Mouse (Mus musculus) midbrain, postnatal 0 days (tissue): ENCODE measurements around the gene Cd101. TPM values are rescaled to one million over a fixed set of nuclear protein-coding genes. Genes with fewer than 3 reads are reported as not detected.

Experiments
- ATAC-seq: fragments of 200-750 bp; cut with Nextera tagmentation; 2 replicates; pipeline ENCODE4 v1.8.0; 2017; ENCODE audit warnings: moderate number of reproducible peaks, mild to moderate bottlenecking, moderate TSS enrichment, moderate library complexity; ENCODE audit not compliant: low FRiP score
- DNase-seq: peaks from one replicate; pipeline ENCODE4 v3.0.0-alpha.2; 2015; ENCODE audit warnings: low spot score
- H3K27ac ChIP-seq: fragments of 300-500 bp; sonication (generic); 2 replicates; pipeline ENCODE4 v1.5.1; 2014; ENCODE audit warnings: low read depth, mild to moderate bottlenecking, low read length, mixed read lengths
- H3K27me3 ChIP-seq: fragments of 300-500 bp; sonication (generic); 2 replicates; pipeline ENCODE4 v1.6.1; 2014; ENCODE audit warnings: low read length, control low read depth, mixed read lengths; ENCODE audit not compliant: insufficient read depth
- H3K36me3 ChIP-seq: fragments of 300-500 bp; sonication (generic); 2 replicates; pipeline ENCODE4 v1.6.1; 2014; ENCODE audit warnings: low read length, control low read depth, mixed read lengths; ENCODE audit not compliant: insufficient read depth
- H3K4me1 ChIP-seq: fragments of 300-500 bp; sonication (generic); 2 replicates; pipeline ENCODE4 v1.6.1; 2014; ENCODE audit warnings: mild to moderate bottlenecking, control low read depth, antibody characterized with exemption, low read length, mixed read lengths; ENCODE audit not compliant: insufficient read depth
- H3K4me2 ChIP-seq: fragments of 300-500 bp; sonication (generic); 2 replicates; pipeline ENCODE4 v1.6.1; 2014; ENCODE audit warnings: low read depth, mild to moderate bottlenecking, low read length, mixed read lengths; ENCODE audit not compliant: poor library complexity, severe bottlenecking
- H3K4me3 ChIP-seq: fragments of 300-500 bp; sonication (generic); 2 replicates; pipeline ENCODE4 v1.5.1; 2014; ENCODE audit warnings: low read depth, mild to moderate bottlenecking, low read length, moderate library complexity
- H3K9ac ChIP-seq: fragments of 300-500 bp; sonication (generic); replicated peaks from 2 replicates; pipeline ENCODE4 v1.6.1; 2014; ENCODE audit warnings: mild to moderate bottlenecking, low read length, moderate library complexity, mixed read lengths; ENCODE audit not compliant: poor library complexity, severe bottlenecking
- H3K9me3 ChIP-seq: fragments of 300-500 bp; sonication (generic); 2 replicates; pipeline ENCODE4 v1.6.1; 2016; ENCODE audit warnings: low read length, control low read depth
- CTCF ChIP-seq: IDR thresholded peaks from 2 replicates; pipeline ENCODE4 v1.5.1; 2016; ENCODE audit warnings: antibody characterized with exemption, mild to moderate bottlenecking
- WGBS: fragments of 180-500 bp; shearing (Covaris S2); extraction: QIAGEN DNeasy Blood & Tissue Kit; methylation state at CpG from one replicate; pipeline ENCODE4 v1.1.7; 2014; 5-methylcytosine and 5-hydroxymethylcytosine counted together
- polyA plus RNA-seq: library from polyadenylated mRNA; unstranded; fragments of >200 nt; fragmentation: Nextera tagmentation; extraction: Ambion mirVana; gene quantifications from 2 replicates; pipeline ENCODE4 v1.2.1, GENCODE M21; 2015
- total RNA-seq: library from RNA; depleted of rRNA; stranded (reverse); fragments of >200 nt; gene quantifications from 2 replicates; pipeline ENCODE4 v1.2.3, GENCODE M21; 2014

The Cd101 gene
- total and polyA plus RNA-seq, 2 experiments from 2014 or later = 0.07 to 0.44 TPM

DNA sequence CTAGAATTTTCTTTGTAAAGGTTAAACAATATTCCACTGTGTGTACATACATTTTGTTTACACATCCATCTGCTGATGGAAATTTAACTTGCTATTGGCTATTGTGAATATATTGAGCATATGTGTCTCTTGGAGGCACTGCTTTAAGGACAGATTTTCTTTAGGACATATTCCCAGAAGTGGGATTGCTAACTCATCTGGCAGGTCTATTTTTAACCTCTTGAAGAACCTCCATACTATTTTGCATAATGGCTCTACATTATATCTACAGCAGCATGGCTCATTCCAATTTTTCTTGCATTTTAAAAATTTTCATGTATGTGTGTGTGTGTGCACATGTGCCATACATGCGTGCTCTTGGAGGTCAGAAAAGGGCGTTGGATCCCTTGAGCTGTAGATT lies 6.6 kb upstream of the Cd101 start:
- H3K9me3 ChIP-seq = no peaks in the 10 kb centered on the region
- no peak for DNase-seq
- H3K4me1 ChIP-seq = no peaks in the 10 kb centered on the region
- TF ChIP-seq CTCF = no peak
- no peaks in the 10 kb centered on the region for H3K36me3 ChIP-seq
- no peak overlapping the region for H3K27ac ChIP-seq
- H3K4me2 ChIP-seq = no peak overlapping the region
- no peak for ATAC-seq
- 97% methylated on average over 2 of the region's 2 CpGs for WGBS
- no peaks in the 10 kb centered on the region for H3K27me3 ChIP-seq
- no peak overlapping the region for H3K4me3 ChIP-seq
- no peak overlapping the region for H3K9ac ChIP-seq

DNA sequence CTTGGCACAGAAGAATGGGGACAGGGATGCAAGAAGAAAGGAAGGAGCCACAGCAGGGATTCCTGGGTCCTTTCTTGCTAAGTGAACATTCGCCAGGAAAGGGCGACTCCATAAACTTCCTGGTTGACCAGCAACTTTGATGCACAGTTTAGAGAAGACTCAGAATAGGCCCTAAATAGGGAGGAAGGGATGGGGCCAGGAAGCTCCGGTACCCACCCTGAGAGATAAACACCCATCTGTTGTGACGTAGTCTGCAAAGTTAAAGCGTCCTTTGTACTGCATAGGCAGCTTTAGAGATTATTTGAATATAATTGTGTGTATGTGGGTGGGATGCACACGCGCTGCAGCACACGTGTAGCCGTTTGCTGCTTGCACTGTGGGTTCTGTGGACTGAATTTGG lies 5.2 kb upstream of the Cd101 start:
- no peaks in the 10 kb centered on the region for H3K36me3 ChIP-seq
- no peaks in the 10 kb centered on the region for H3K9me3 ChIP-seq
- ATAC-seq = no peak
- no peak overlapping the region for H3K4me2 ChIP-seq
- no peak overlapping the region for H3K4me3 ChIP-seq
- no peaks in the 10 kb centered on the region for H3K27me3 ChIP-seq
- no peaks in the 10 kb centered on the region for H3K4me1 ChIP-seq
- no peak for TF ChIP-seq CTCF
- WGBS = 84% methylated on average over 9 of the region's 9 CpGs
- H3K27ac ChIP-seq = no peak overlapping the region
- no peak overlapping the region for H3K9ac ChIP-seq
- no peak for DNase-seq

DNA sequence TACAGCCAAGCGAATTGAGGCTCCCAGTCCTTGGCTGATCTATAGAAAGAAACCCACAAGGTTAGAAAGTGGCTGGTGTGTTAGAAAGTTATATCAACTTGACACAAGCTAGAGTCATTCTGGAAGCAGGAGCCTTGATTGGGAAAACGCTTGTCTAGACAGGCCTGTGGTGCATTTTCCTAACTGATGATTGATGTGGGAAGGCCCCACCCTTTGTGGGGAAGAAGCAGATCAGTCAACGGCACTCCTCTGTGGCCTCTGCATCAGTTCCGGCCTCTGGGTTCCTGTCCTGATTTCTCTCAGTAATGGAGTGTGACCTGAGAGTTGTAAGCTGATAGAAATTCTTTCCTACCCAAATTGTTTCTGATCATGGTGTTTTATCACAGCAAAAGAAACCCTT lies 4.3 kb upstream of the Cd101 start:
- DNase-seq = no peak
- no peak for TF ChIP-seq CTCF
- Histone ChIP-seq H3K4me2 (no peak overlapping the region), H3K9ac (no peak overlapping the region), H3K27me3 (no peaks in the 10 kb centered on the region), H3K27ac (no peak overlapping the region), H3K4me1 (no peaks in the 10 kb centered on the region), H3K4me3 (no peak overlapping the region), H3K9me3 (no peaks in the 10 kb centered on the region), H3K36me3 (no peaks in the 10 kb centered on the region)
- WGBS = 77% methylated on average over 4 of the region's 4 CpGs
- ATAC-seq = no peak

DNA sequence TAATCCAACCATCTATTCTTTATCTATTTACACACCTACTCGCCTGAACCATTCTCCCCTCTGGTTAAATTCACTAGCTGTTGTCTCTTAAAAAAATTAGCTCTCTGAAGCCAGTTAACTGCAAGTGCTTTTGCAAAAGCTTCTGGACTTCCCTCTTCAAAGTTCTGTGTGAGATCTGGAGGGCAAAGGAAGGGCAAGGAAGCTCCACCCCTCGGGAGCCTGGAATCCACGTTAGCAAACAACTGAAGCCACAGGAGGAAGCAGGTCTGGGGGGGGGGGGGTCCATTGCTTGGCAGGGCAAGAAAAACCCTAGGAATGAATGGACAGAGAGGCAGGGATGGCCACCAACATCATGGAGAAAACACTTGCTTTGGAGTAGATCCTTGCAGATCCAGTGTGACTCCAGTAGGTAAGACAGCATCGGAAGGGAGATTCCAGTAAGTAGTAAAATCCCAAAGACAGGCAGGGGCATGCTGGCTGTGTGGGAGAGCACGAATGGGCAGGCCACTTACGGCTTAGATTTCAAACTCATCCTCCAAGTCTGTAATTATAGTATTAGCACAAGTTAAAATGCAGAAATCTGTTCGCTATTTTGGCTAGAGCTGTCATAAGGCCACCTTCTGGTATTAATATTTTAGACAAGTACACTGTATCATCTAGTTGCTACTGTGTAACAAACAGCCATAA lies 2.2 kb upstream of the Cd101 start:
- TF ChIP-seq CTCF = no peak
- 68% methylated on average over 7 of the region's 7 CpGs for WGBS

DNA sequence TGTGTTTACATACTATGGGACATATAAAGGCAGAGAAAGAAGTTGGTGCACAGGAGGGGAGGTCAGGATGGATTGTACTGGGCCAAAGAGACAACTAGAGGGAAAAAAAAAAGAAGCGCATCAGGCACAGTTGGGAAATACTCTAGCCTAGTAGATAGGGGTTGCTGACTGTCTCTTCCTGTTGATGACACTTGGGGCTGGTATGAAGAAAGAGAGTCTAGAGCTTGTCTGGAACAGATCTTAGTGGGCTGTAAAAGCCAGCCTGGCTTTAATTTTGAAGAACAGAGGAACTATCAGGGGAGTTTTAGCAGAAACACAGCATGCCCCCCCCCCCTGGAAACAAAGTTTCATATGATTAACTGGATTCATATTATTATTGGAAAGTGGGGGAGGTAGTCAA lies 1.3 kb upstream of the Cd101 start:
- Histone ChIP-seq H3K27me3 (no peaks in the 10 kb centered on the region), H3K9ac (no peak overlapping the region), H3K4me2 (no peak overlapping the region), H3K27ac (no peak overlapping the region), H3K36me3 (no peaks in the 10 kb centered on the region), H3K9me3 (no peaks in the 10 kb centered on the region), H3K4me1 (no peaks in the 10 kb centered on the region), H3K4me3 (no peak overlapping the region)
- DNase-seq (no peak), ATAC-seq (no peak)
- no peak for TF ChIP-seq CTCF
- 100% methylated on average over 1 of the region's 1 CpGs for WGBS

More for the DNA sequence above, 2.2 kb upstream of the Cd101 start:
- DNase-seq (no peak), ATAC-seq (no peak)
- no peaks in the 10 kb centered on the region for H3K9me3 ChIP-seq
- H3K36me3 ChIP-seq = no peaks in the 10 kb centered on the region
- no peak overlapping the region for H3K4me2 ChIP-seq
- no peak overlapping the region for H3K9ac ChIP-seq
- H3K4me3 ChIP-seq = no peak overlapping the region
- no peaks in the 10 kb centered on the region for H3K4me1 ChIP-seq
- no peak overlapping the region for H3K27ac ChIP-seq
- no peaks in the 10 kb centered on the region for H3K27me3 ChIP-seq

DNA sequence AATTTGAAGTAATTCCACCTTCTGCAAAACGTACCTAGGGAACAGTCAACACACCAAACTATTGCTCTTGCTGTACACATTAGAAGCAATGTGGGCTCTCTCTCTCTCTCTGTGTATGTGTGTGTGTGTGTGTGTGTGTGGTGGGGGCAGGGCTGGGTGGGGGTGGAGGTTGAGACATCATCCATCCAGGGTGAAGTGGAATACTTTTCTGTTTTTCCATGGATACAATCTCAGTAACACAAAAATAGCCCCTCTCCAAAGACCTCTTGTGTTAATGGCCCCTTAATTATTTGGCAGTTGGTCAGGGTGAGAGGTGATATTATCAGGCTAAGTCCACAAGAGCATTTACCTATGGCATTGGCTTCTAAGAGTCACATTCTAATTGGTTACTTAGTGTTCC lies 2.6 kb downstream of the Cd101 start:
- ATAC-seq (no peak), DNase-seq (no peak)
- Histone ChIP-seq H3K27me3 (no peaks in the 10 kb centered on the region), H3K27ac (no peak overlapping the region), H3K9me3 (no peaks in the 10 kb centered on the region), H3K4me3 (no peak overlapping the region), H3K4me2 (no peak overlapping the region), H3K4me1 (no peaks in the 10 kb centered on the region), H3K9ac (no peak overlapping the region), H3K36me3 (no peaks in the 10 kb centered on the region)
- TF ChIP-seq CTCF = no peak
- WGBS = 86% methylated on average over 1 of the region's 1 CpGs
